Mouse (Mus musculus) limb, embryonic 14.5 days (tissue): Measurements from ENCODE around the gene Nme7. TPM values are rescaled to one million over a fixed set of nuclear protein-coding genes. Genes with fewer than 3 reads are reported as not detected.

ENCODE experiments used
- ATAC-seq: fragments of 200-750 bp; cut with Nextera tagmentation; 2 replicates; pipeline ENCODE4 v1.8.0; 2017; ENCODE audit warnings: low read depth, moderate number of reproducible peaks, moderate TSS enrichment; ENCODE audit not compliant: low FRiP score
- DNase-seq: peaks from one replicate; pipeline ENCODE4 v3.0.0-alpha.2; 2015; ENCODE audit warnings: low spot score
- H3K27ac ChIP-seq: fragments of 300-500 bp; sonication (generic); replicated peaks from 2 replicates; pipeline ENCODE4 v1.5.1; 2014; ENCODE audit warnings: low read depth, mild to moderate bottlenecking, low read length, moderate library complexity, mixed read lengths
- H3K27me3 ChIP-seq: fragments of 300-500 bp; sonication (generic); 2 replicates; pipeline ENCODE4 v1.6.1; 2014; ENCODE audit warnings: low read length, mixed read lengths; ENCODE audit not compliant: control insufficient read depth, insufficient read depth
- H3K36me3 ChIP-seq: fragments of 300-500 bp; sonication (generic); 2 replicates; pipeline ENCODE4 v1.6.1; 2014; ENCODE audit warnings: mild to moderate bottlenecking, low read length, moderate library complexity, mixed read lengths; ENCODE audit not compliant: control insufficient read depth, insufficient read depth
- H3K4me1 ChIP-seq: fragments of 300-500 bp; sonication (generic); 2 replicates; pipeline ENCODE4 v1.6.1; 2014; ENCODE audit warnings: antibody characterized with exemption, low read length, mixed read lengths; ENCODE audit not compliant: control insufficient read depth, insufficient read depth
- H3K4me2 ChIP-seq: fragments of 300-500 bp; sonication (generic); replicated peaks from 2 replicates; pipeline ENCODE4 v1.6.1; 2014; ENCODE audit warnings: low read depth, mild to moderate bottlenecking, low read length, moderate library complexity; ENCODE audit not compliant: severe bottlenecking
- H3K4me3 ChIP-seq: fragments of 300-500 bp; sonication (generic); replicated peaks from 2 replicates; pipeline ENCODE4 v1.5.1; 2014; ENCODE audit warnings: low read length
- H3K9ac ChIP-seq: fragments of 300-500 bp; sonication (generic); 2 replicates; pipeline ENCODE4 v1.6.1; 2014; ENCODE audit warnings: mild to moderate bottlenecking, low read depth, low read length, moderate library complexity; ENCODE audit not compliant: severe bottlenecking
- H3K9me3 ChIP-seq: fragments of 300-500 bp; sonication (generic); 2 replicates; pipeline ENCODE4 v1.6.1; 2016; ENCODE audit warnings: low read length; ENCODE audit not compliant: control insufficient read depth
- POLR2A ChIP-seq: fragments of 200-500 bp; IDR thresholded peaks from 2 replicates; pipeline ENCODE4 v1.8.0; 2012; ENCODE audit warnings: inconsistent platforms, mild to moderate bottlenecking, moderate library complexity, borderline replicate concordance; ENCODE audit not compliant: insufficient read depth, insufficient read length; ENCODE audit errors: extremely low read depth
- WGBS: fragments of 180-500 bp; shearing (Covaris S2); extraction: QIAGEN DNeasy Blood & Tissue Kit; methylation state at CpG from one replicate; pipeline ENCODE4 v1.1.7; 2014; 5-methylcytosine and 5-hydroxymethylcytosine counted together
- polyA plus RNA-seq, 2 experiments: library from polyadenylated mRNA; depleted of rRNA in 1 of 2; stranded (reverse) in 1 of 2; unstranded in 1 of 2; fragments of >200 nt; fragmentation: Nextera tagmentation in 1 of 2; extraction: Ambion mirVana in 1 of 2; gene quantifications; 2 replicates each; pipeline versions ENCODE4 v1.2.1 to v1.2.3; 2012 to 2014

Gene Nme7
- polyA plus RNA-seq (2012; rRNA removed) (18.0 and 22.1 TPM in 2 replicates), polyA plus RNA-seq (2014; fragmentation: Nextera tagmentation; extraction: Ambion mirVana) (31.2 and 34.4 TPM in 2 replicates)

DNA sequence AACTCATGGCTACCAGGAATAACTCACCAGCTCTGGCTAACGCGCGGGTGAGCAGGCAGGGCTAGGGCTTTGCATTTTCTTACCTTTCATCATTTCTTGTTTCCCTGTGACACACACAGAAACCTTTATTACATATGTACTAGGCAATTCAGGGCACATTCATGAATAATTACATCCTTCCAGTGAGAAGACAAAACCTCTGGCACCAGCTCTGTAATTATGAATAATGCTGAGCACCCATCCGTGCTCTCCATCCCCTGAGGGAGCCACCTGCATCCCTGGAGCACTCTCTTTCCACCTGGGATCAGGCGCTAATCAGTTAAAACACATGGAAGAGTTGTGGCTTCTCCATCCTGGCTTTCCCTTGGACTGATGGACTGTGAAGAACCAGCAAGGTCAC, at the start of gene Nme7:
Gene Nme7, plus strand, starts transcription at position 301 of the 400 bp plus-strand sequence.
- Histone ChIP-seq H3K27ac (no peak within 1 kb of the TSS), H3K9me3 (no peaks in the 10 kb centered on the region), H3K4me1 (peaks cover 8% of the 10 kb centered on the region; the same call in 1 of the 2 replicates), H3K4me2 (no peak within 1 kb of the TSS), H3K27me3 (no peaks in the 10 kb centered on the region), H3K36me3 (peaks cover 33% of the 10 kb centered on the region), H3K4me3 (no peak within 1 kb of the TSS), H3K9ac (no peak within 1 kb of the TSS; the same call in 1 of the 2 replicates)
- ATAC-seq = no peak
- no peak for TF ChIP-seq POLR2A
- WGBS = 89% methylated on average over 5 of the region's 5 CpGs
- no peak for DNase-seq

GRCm38 (mm10) chr1:164254836-164255235, 49.1 kb upstream of the Nme7 start:
- TF ChIP-seq POLR2A = no peak
- Histone ChIP-seq H3K4me1 (peaks cover 6% of the 10 kb centered on the region), H3K9me3 (no peaks in the 10 kb centered on the region), H3K27me3 (0 out of 2 replicates have a peak, but pooled peaks cover 4% of the 10 kb centered on the region), H3K9ac (no peak overlapping the region), H3K36me3 (no peaks in the 10 kb centered on the region), H3K4me2 (no peak overlapping the region), H3K4me3 (no peak overlapping the region), H3K27ac (no peak overlapping the region)
- DNase-seq = no peak
- no peak for ATAC-seq
- whole genome bisulfite sequencing = 89% methylated on average over 3 of the region's 3 CpGs

- Histone ChIP-seq H3K27ac (no peak overlapping the region), H3K9ac (no peak overlapping the region)
- 75% methylated on average over 16 of the region's 16 CpGs for WGBS
These were observed 43.5 kb upstream of the Nme7 start for GRCm38 (mm10) chr1:164260171-164261028.

GRCm38 (mm10) chr1:164261553-164261952, 42.4 kb upstream of the Nme7 start:
- no peak for ATAC-seq
- H3K36me3 ChIP-seq = peaks cover 28% of the 10 kb centered on the region
- no peak overlapping the region for H3K4me3 ChIP-seq
- H3K27ac ChIP-seq = no peak overlapping the region
- no peak overlapping the region for H3K4me2 ChIP-seq
- no peak for DNase-seq
- H3K27me3 ChIP-seq = no peaks in the 10 kb centered on the region
- no peaks in the 10 kb centered on the region for H3K9me3 ChIP-seq
- H3K9ac ChIP-seq = no peak overlapping the region
- no peak for TF ChIP-seq POLR2A
- H3K4me1 ChIP-seq = no peaks in the 10 kb centered on the region
- WGBS = 86% methylated on average over 7 of the region's 7 CpGs

More at GRCm38 (mm10) chr1:164260171-164261028, 43.5 kb upstream of the Nme7 start:
- no peak for DNase-seq
- Histone ChIP-seq H3K4me3 (no peak overlapping the region), H3K27me3 (no peaks in the 10 kb centered on the region), H3K36me3 (peaks cover 28% of the 10 kb centered on the region), H3K9me3 (no peaks in the 10 kb centered on the region), H3K4me1 (no peaks in the 10 kb centered on the region), H3K4me2 (no peak overlapping the region)
- no peak for ATAC-seq
- no peak for TF ChIP-seq POLR2A

DNA sequence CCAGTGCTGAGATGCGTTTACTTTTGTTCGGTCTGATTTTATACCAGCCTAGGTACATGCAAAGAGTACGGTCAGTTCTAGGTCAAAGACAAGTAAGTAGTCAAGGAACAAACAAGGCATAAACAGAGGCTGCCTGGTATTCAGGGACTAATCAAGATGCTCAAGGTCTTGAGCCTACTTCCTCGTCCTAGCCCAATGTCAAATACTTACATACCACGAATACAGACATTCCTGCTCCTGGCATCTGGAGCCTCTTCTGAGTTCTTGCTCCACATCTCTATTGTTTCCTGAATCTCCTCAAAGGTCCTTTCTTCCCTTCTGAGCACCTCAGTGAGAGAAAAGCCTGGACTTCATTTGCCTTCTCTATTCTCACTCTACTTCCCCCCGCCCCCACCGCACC, 33.0 kb upstream of the Nme7 start:
- no peak overlapping the region for H3K9ac ChIP-seq
- H3K4me1 ChIP-seq = no peaks in the 10 kb centered on the region
- DNase-seq = no peak
- H3K36me3 ChIP-seq = no peaks in the 10 kb centered on the region
- H3K4me3 ChIP-seq = no peak overlapping the region
- no peaks in the 10 kb centered on the region for H3K9me3 ChIP-seq
- no peak for TF ChIP-seq POLR2A
- ATAC-seq = no peak
- H3K27ac ChIP-seq = no peak overlapping the region
- H3K4me2 ChIP-seq = no peak overlapping the region
- no peaks in the 10 kb centered on the region for H3K27me3 ChIP-seq
- 85% methylated on average over 7 of the region's 7 CpGs for WGBS
